Mouse (Mus musculus) forebrain, embryonic 12.5 days (tissue): ENCODE results near the gene Lgals1. TPM values are rescaled to one million over a fixed set of nuclear protein-coding genes. Genes with fewer than 3 reads are reported as not detected.
A peak's percentile ranks its signal among the peaks of the same experiment; 100 is the strongest.

Experiments
- ATAC-seq: fragments of 200-750 bp; cut with Nextera tagmentation; 2 replicates; pipeline ENCODE4 v1.8.0; 2017; ENCODE audit warnings: moderate TSS enrichment; ENCODE audit not compliant: low FRiP score
- H3K27ac ChIP-seq: fragments of 300-500 bp; sonication (generic); 2 replicates; pipeline ENCODE4 v1.5.1; 2016; ENCODE audit warnings: mild to moderate bottlenecking
- H3K27me3 ChIP-seq: fragments of 300-500 bp; sonication (generic); 2 replicates; pipeline ENCODE4 v1.6.1; 2016; ENCODE audit warnings: mild to moderate bottlenecking
- H3K36me3 ChIP-seq: fragments of 300-500 bp; sonication (generic); replicated peaks from 2 replicates; pipeline ENCODE4 v1.6.1; 2016; ENCODE audit warnings: mild to moderate bottlenecking
- H3K4me1 ChIP-seq: fragments of 300-500 bp; sonication (generic); 2 replicates; pipeline ENCODE4 v1.6.1; 2016
- H3K4me2 ChIP-seq: fragments of 300-500 bp; sonication (generic); 2 replicates; pipeline ENCODE4 v1.6.1; 2016; ENCODE audit warnings: mild to moderate bottlenecking, moderate library complexity
- H3K4me3 ChIP-seq: fragments of 300-500 bp; sonication (generic); replicated peaks from 2 replicates; pipeline ENCODE4 v1.5.1; 2016; ENCODE audit warnings: mild to moderate bottlenecking
- H3K9ac ChIP-seq: fragments of 300-500 bp; sonication (generic); 2 replicates; pipeline ENCODE4 v1.6.1; 2016; ENCODE audit warnings: mild to moderate bottlenecking
- H3K9me3 ChIP-seq: fragments of 300-500 bp; sonication (generic); 2 replicates; pipeline ENCODE4 v1.6.1; 2016
- WGBS: fragments of 180-500 bp; shearing (Covaris S2); methylation state at CpG from one replicate; pipeline ENCODE4 v1.1.7; 2016; 5-methylcytosine and 5-hydroxymethylcytosine counted together
- polyA plus RNA-seq: library from polyadenylated mRNA; unstranded; fragments of >200 nt; fragmentation: Nextera tagmentation; extraction: Ambion mirVana; gene quantifications from 2 replicates; pipeline ENCODE4 v1.2.1, GENCODE M21; 2016

The Lgals1 gene
- polyA plus RNA-seq, 1 experiment from 2014 or later = 321 TPM

DNA sequence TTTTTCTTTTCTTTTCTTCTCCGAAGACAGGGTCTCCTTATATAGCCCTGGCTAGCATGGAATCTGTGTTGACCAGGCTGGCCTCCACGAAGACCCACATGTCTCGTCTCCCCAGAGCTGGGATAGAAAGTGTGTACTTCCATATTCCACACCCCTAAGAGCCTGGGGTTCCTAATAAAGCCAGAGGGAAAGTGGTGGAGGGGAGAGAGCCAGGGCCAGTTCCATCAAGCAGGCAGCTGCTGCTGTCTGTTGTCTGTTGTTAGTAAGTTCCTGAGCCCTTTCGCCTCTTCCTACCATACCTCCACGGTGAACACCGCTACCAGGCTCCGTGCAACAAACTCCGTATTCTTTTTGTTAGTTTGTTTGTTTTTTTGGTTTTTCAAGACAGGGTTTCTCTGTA is 2.0 kb downstream of the Lgals1 start:
- Histone ChIP-seq H3K4me3 (peak overlapping the region; percentile 28), H3K4me2 (peak overlapping the region; percentile 63), H3K9me3 (no peaks in the 10 kb centered on the region), H3K36me3 (no peaks in the 10 kb centered on the region), H3K27me3 (peaks cover 27% of the 10 kb centered on the region), H3K27ac (no peak overlapping the region; the same call in 1 of the 2 replicates), H3K9ac (0 out of 2 replicates have a peak overlapping the region, but pooled peaks have one; percentile 30), H3K4me1 (peaks cover 32% of the 10 kb centered on the region)
- 0 out of 2 replicates have a peak, but pooled peaks have one; percentile 15 for ATAC-seq
- WGBS = 51% methylated on average over 8 of the region's 8 CpGs

DNA sequence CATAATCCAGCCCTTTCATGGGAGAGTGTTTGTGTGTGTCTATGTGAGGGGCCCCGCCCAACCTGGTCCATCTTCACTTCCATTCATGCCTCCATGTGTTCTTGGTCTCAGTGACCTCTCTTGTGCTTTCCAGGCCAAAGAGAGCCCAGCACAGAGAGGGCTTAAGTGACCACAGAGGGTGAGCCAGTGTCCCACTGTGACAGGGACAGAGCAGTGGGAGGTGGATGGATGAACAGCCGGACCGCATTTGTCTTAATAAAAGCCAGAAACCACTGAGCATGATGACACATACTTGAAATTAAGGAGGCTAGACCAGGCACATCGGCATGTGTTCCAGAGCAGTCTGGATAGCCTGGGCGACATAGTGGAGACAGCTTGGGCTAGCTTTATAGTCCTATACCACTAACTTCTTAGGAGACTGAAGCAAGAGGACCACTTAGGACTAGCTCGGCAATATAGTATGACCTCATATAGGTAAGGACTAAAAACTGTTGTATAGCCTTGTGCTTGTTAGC is 3.7 kb downstream of the Lgals1 start:
- no peak for ATAC-seq
- Histone ChIP-seq H3K4me2 (no peak overlapping the region), H3K36me3 (no peaks in the 10 kb centered on the region), H3K4me1 (peaks cover 32% of the 10 kb centered on the region), H3K27ac (no peak overlapping the region), H3K4me3 (no peak overlapping the region), H3K27me3 (peaks cover 24% of the 10 kb centered on the region), H3K9ac (no peak overlapping the region), H3K9me3 (no peaks in the 10 kb centered on the region)
- 96% methylated on average over 6 of the region's 6 CpGs for WGBS

GRCm38 (mm10) chr15:78930801-78931426 is 4.4 kb downstream of the Lgals1 start:
- no peak overlapping the region for H3K4me2 ChIP-seq
- peaks cover 34% of the 10 kb centered on the region for H3K4me1 ChIP-seq
- ATAC-seq = no peak
- peaks cover 24% of the 10 kb centered on the region for H3K27me3 ChIP-seq
- H3K9ac ChIP-seq = no peak overlapping the region
- no peak overlapping the region for H3K27ac ChIP-seq
- H3K9me3 ChIP-seq = no peaks in the 10 kb centered on the region
- no peak overlapping the region for H3K4me3 ChIP-seq
- no peaks in the 10 kb centered on the region for H3K36me3 ChIP-seq
- 91% methylated on average over 7 of the region's 7 CpGs for WGBS

DNA sequence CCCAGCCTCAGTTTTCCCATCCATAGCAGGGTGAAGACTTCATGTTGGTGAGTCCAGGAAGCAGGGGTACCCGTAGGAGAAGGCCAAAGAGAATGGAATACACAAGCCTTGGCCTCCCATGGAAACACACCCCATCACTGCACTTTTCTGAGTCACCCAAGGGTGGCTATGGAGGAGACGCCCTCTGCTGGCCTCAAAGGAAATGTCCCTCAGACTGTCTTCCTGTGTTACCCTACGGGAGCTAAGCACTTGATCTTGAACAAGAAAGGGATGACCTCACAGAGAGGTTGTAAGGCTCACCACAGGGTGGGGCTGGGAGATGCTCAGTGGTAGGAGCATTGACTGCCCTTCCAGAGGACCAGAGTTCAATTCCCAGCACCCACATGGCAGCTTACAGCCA is 5.1 kb downstream of the Lgals1 start:
- H3K9ac ChIP-seq = no peak overlapping the region
- no peak overlapping the region for H3K27ac ChIP-seq
- peaks cover 21% of the 10 kb centered on the region for H3K27me3 ChIP-seq
- H3K4me2 ChIP-seq = no peak overlapping the region
- H3K9me3 ChIP-seq = no peaks in the 10 kb centered on the region
- H3K4me1 ChIP-seq = peaks cover 34% of the 10 kb centered on the region
- H3K4me3 ChIP-seq = no peak overlapping the region
- 27% methylated on average over 3 of the region's 3 CpGs for WGBS
- 0 out of 2 replicates have a peak, but pooled peaks cover 3% of the 10 kb centered on the region for H3K36me3 ChIP-seq
- no peak for ATAC-seq

GRCm38 (mm10) chr15:78934784-78935320 is 8.3 kb downstream of the Lgals1 start, which contains the start of gene Nol12:
Gene Nol12, plus strand, starts transcription at chr15:78934933.
- H3K27ac ChIP-seq = peak within 1 kb of the TSS; percentile 87
- peaks cover 13% of the 10 kb centered on the region for H3K4me1 ChIP-seq
- peak within 1 kb of the TSS; percentile 86 for H3K9ac ChIP-seq
- WGBS = under 1% methylated on average over 41 of the region's 42 CpGs
- peaks cover 35% of the 10 kb centered on the region for H3K36me3 ChIP-seq
- H3K9me3 ChIP-seq = no peaks in the 10 kb centered on the region
- H3K4me3 ChIP-seq = peak within 1 kb of the TSS; percentile 84
- 0 out of 2 replicates have a peak, but pooled peaks cover 3% of the 10 kb centered on the region for H3K27me3 ChIP-seq
- H3K4me2 ChIP-seq = peak within 1 kb of the TSS; percentile 66
- peak; percentile 86 for ATAC-seq

DNA sequence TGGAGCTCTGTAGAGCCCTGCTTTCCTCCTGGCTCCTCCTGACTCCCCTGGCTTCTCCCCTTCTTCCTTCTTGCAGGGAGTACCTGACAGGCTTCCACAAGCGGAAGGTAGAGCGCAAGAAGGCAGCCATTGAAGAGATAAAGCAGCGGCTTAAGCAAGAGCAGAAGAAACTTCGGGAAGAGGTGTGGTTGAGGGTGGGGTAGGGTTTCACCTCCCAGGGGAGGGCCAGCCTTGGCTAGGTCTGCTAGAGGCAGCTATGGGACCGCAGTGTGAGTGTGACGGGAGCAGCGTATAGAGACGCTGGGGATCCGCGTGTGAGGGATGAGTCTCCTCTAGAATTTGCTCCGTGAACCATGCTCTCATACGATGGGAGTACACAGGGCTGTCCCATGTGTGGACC is 9.9 kb downstream of the Lgals1 start:
- Histone ChIP-seq H3K27ac (no peak overlapping the region), H3K27me3 (no peaks in the 10 kb centered on the region), H3K36me3 (peaks cover 51% of the 10 kb centered on the region), H3K9me3 (no peaks in the 10 kb centered on the region), H3K4me3 (no peak overlapping the region), H3K4me1 (peaks cover 13% of the 10 kb centered on the region), H3K9ac (no peak overlapping the region), H3K4me2 (no peak overlapping the region)
- no peak for ATAC-seq
- WGBS = 92% methylated on average over 12 of the region's 12 CpGs

- Histone ChIP-seq H3K27ac (no peak overlapping the region), H3K36me3 (peaks cover 56% of the 10 kb centered on the region), H3K9me3 (no peaks in the 10 kb centered on the region), H3K27me3 (no peaks in the 10 kb centered on the region), H3K4me3 (no peak overlapping the region), H3K4me2 (no peak overlapping the region), H3K4me1 (peaks cover 13% of the 10 kb centered on the region), H3K9ac (no peak overlapping the region)
- WGBS = 88% methylated on average over 10 of the region's 10 CpGs
- no peak for ATAC-seq
Observed at GRCm38 (mm10) chr15:78937311-78937710, 10.8 kb downstream of the Lgals1 start.

GRCm38 (mm10) chr15:78937963-78938362 is 11.4 kb downstream of the Lgals1 start:
- 90% methylated on average over 2 of the region's 2 CpGs for WGBS
- Histone ChIP-seq H3K36me3 (peaks cover 56% of the 10 kb centered on the region), H3K27ac (no peak overlapping the region), H3K4me2 (no peak overlapping the region), H3K27me3 (no peaks in the 10 kb centered on the region), H3K9me3 (no peaks in the 10 kb centered on the region), H3K9ac (0 out of 2 replicates have a peak overlapping the region, but pooled peaks have one; percentile 7), H3K4me3 (no peak overlapping the region), H3K4me1 (peaks cover 19% of the 10 kb centered on the region)
- no peak for ATAC-seq

DNA sequence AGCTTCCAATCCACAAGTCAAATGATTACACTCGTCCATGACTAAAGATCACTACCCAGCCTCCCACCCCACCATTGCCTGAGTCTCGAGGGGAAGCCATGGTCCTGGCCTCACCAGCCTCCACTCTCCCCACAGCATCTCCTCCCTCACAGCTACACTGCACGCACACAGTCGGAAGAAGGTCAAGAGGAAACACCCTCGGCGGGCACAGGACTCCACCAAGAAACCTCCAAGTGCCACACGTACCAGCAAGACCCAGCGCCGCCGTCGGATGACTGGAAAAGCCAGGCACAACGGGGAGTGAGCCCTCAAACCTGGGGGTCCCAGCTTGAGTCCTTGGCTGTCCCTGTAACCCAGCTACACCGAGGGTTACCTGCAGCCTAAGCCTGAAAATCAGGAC is 13.8 kb downstream of the Lgals1 start:
- H3K36me3 ChIP-seq = peaks cover 56% of the 10 kb centered on the region
- no peaks in the 10 kb centered on the region for H3K27me3 ChIP-seq
- no peak overlapping the region for H3K4me3 ChIP-seq
- ATAC-seq = no peak
- WGBS = 96% methylated on average over 13 of the region's 13 CpGs
- no peaks in the 10 kb centered on the region for H3K9me3 ChIP-seq
- H3K9ac ChIP-seq = no peak overlapping the region
- peaks cover 20% of the 10 kb centered on the region for H3K4me1 ChIP-seq
- no peak overlapping the region for H3K27ac ChIP-seq
- H3K4me2 ChIP-seq = no peak overlapping the region

GRCm38 (mm10) chr15:78942663-78943062 is 16.1 kb downstream of the Lgals1 start:
- 2% methylated on average over 9 of the region's 9 CpGs for WGBS
- Histone ChIP-seq H3K27me3 (peaks cover 13% of the 10 kb centered on the region; the same call in 1 of the 2 replicates), H3K9me3 (no peaks in the 10 kb centered on the region), H3K9ac (peak overlapping the region; percentile 48), H3K4me3 (peak overlapping the region; percentile 22; the same call in 1 of the 2 replicates), H3K36me3 (peaks cover 42% of the 10 kb centered on the region), H3K27ac (no peak overlapping the region), H3K4me2 (peak overlapping the region; percentile 50), H3K4me1 (peaks cover 7% of the 10 kb centered on the region)
- ATAC-seq = peak; percentile 61

GRCm38 (mm10) chr15:78946232-78946631 is 19.7 kb downstream of the Lgals1 start:
- peaks cover 13% of the 10 kb centered on the region; the same call in 1 of the 2 replicates for H3K27me3 ChIP-seq
- H3K36me3 ChIP-seq = peaks cover 12% of the 10 kb centered on the region
- H3K27ac ChIP-seq = no peak overlapping the region
- ATAC-seq = no peak
- no peak overlapping the region for H3K9ac ChIP-seq
- peaks cover 21% of the 10 kb centered on the region for H3K4me1 ChIP-seq
- H3K9me3 ChIP-seq = no peaks in the 10 kb centered on the region
- 56% methylated on average over 7 of the region's 7 CpGs for WGBS
- H3K4me2 ChIP-seq = no peak overlapping the region
- H3K4me3 ChIP-seq = no peak overlapping the region

DNA sequence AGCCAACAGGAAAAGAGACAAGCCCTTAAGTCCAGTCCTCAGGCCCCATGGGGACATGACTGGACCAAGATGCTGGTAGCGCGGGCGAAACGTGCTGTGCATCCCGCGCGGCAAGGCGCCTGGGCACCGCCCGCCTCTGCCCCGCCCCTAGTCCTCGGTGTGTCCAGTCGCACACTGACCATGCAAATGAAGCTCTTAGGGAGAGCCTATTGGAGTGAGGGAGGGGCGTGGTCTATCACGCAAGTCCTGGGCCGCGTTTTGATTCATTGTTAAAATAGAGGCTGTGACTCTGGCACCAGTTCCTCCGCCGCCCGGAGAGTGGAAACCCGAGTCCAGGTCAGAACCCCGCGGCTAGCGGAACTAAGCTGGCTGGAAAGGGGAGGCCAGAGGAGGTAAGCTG is 21.1 kb downstream of the Lgals1 start, which contains the start of gene Triobp:
Gene Triobp, plus strand, starts transcription at position 68 of the 400 bp plus-strand sequence.
- under 1% methylated on average over 24 of the region's 24 CpGs for WGBS
- H3K4me2 ChIP-seq = peak within 1 kb of the TSS; percentile 81
- peaks cover 13% of the 10 kb centered on the region; the same call in 1 of the 2 replicates for H3K27me3 ChIP-seq
- peaks cover 18% of the 10 kb centered on the region for H3K4me1 ChIP-seq
- peak; percentile 98 for ATAC-seq
- no peaks in the 10 kb centered on the region for H3K9me3 ChIP-seq
- H3K27ac ChIP-seq = peak within 1 kb of the TSS; percentile 57
- H3K36me3 ChIP-seq = peaks cover 18% of the 10 kb centered on the region
- peak within 1 kb of the TSS; percentile 65 for H3K9ac ChIP-seq
- peak within 1 kb of the TSS; percentile 54 for H3K4me3 ChIP-seq
